Mouse (Mus musculus): ENCODE results near the gene Nanos1.
A peak's percentile ranks its signal among the peaks of the same experiment; 100 is the strongest.

The Nanos1 gene

DNA sequence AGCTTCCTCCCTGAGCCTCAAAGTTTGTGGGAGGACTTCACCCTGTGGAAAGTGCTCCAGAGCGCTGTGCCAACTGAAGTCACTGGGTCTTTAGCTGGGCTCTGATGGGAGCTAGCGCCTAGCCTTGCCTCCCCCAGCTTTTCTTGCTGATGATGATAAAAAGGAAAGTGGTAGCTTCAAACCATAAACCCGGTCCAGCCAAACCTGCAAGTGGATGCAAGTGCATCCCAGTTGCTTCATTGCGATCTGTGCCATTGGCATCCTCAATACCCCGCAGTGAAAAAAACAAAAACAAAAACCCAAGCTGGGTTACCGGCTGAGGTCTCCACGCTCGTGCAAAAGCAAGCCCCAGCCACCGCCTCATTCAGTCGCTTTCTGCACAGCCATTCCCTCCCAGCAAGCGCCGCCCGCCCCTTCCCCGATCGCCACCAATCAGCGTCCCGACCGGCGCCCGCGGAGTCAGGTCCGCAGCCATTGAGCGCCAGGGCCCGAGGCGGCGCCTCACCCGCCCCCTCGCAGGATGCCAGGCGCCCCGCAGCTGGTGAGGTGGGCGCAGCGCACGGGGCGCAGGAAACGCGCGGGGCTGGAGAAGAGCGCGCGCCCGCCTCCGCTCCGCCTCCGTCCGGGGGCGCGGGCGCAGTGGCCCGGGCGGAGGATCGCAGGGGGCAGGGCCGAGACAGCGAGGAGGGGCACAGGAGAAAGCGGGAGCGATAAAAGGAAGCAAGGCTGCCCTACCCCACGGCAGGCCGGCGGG is at the start of gene Nanos1:
Gene Nanos1 (plus strand): TSS at position 550 of the 754 bp plus-strand sequence.
- peak; percentile 91 for DNase-seq

GRCm38 (mm10) chr19:60709193-60709900 is 46.4 kb upstream of the Nanos1 start:
- DNase-seq = no peak

DNA sequence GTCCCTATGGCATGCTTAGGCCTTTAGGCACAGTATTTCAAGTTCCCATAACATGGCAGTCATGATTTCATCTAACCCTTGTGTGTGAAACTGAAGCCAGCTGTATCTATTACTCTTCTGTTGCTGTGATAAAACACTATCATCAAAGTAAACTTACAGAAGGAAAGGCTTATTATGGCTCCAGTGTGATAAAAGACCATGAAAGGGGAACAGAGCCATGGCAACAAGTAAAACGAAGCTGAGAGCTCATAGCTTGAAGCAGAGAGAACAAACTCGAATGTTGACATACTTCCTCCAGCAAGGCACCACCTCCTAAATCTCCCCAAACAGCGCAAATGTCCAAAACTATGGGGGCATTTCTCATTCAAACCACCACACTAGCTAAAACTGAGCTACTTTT is 45.6 kb upstream of the Nanos1 start:
- DNase-seq = no peak

DNA sequence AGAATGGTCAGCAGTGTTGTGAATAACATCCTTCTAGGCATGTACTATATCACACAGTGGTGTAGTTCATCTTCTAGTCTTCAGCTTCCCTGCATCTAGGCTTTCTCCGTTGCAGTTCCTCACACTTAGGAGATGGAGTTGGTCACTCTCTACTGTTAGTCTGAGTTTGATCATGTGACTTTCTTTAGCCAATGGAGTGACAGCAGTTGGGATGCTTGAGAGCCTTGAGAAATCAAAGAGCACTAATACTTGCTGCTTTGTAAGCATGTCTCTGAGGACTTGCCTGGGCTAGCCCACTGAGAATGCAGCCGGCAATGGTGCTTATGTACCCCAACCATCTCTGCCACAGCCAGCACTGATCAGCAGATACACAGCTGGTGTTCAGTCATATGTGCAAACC is 43.2 kb upstream of the Nanos1 start:
- DNase-seq = no peak

- DNase-seq = no peak
These were observed 39.4 kb upstream of the Nanos1 start for GRCm38 (mm10) chr19:60716381-60716780.

DNA sequence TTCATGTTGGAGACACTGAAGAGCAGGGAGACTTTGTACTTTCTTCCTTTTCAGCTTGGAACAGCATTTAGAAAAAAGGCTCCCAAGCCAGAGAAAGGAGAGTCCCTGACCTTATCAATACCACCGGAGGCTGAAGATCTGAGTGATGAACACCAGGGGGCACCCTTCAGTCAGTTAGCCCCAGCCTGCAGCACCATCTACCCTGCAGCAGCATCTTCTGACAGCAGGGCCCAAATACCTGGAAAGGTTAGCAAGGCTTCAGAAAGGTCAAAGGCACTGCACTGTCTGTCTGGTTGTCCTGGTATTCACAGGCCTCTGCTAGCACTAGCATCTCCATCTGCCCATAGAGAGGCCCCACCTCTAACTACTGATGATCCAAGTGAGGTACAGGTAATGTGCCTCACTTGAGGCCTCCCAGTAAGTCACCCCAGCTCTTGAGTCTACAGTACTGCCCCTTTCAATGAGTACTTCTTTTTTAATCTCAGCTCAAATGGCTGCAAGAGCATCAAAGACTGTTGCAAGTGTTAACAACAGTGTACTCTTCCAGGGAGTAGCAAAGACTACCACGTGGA is 25.4 kb upstream of the Nanos1 start:
- no peak for DNase-seq

- no peak for DNase-seq
These were observed 24.5 kb upstream of the Nanos1 start for GRCm38 (mm10) chr19:60731299-60731698.

DNA sequence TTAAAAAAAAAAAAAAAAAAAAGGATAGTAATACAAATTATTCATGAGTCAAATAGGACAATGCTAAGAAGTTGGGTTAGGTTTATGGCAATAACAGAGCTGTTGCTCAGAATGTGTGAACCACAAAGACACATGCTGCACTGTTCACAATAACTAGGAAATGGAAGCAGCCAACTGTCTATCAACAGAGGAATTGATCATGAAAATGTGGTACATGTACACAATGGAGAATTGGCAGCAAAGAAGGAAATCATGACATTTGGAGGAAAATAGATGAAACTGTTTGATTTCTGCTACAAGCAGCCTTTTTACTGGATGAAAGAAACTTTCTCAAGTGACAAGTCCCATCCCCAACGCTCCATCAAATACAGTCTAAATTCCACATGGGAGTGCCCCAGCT is 23.8 kb upstream of the Nanos1 start:
- DNase-seq = no peak

GRCm38 (mm10) chr19:60740560-60740959 is 15.2 kb upstream of the Nanos1 start:
- no peak for DNase-seq

GRCm38 (mm10) chr19:60743767-60744547 is 11.8 kb upstream of the Nanos1 start:
- no peak for DNase-seq

GRCm38 (mm10) chr19:60747801-60748200 is 8.0 kb upstream of the Nanos1 start:
- DNase-seq = no peak

GRCm38 (mm10) chr19:60756192-60757098 is 658 bp downstream of the Nanos1 start:
- peak; percentile 60 for DNase-seq

DNA sequence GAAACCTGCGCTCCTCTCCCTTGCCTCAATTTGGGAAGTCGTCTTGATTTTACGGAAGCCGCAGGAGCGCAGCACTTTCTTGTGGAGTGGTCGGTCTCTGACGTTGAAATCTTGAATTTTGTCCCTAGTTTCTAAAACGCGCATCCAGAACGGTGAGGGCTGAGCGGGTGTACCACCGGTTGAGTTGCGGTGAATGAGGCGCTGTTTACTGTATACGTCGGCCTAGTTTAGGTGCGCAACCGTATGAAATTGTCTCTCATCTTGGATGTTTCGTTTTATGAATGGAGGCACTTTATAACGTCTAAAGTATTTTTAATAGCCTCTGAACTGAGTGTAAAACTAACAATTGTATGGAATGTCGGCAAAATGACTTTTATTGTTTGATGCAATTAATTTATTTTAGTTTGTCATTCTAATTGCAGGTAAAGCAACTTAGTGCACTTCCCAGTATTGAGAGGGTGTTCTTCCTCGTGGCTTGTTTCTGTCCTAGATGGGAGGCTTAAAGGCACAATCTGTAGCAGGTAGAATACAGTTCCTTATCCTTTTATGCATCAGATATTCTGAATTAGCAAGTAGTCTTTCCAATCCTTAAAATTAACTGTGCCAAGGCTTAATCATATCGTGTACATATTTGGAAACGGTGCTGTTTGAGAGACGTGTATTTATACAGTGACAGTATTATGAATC is 1.5 kb downstream of the Nanos1 start:
- DNase-seq = no peak

DNA sequence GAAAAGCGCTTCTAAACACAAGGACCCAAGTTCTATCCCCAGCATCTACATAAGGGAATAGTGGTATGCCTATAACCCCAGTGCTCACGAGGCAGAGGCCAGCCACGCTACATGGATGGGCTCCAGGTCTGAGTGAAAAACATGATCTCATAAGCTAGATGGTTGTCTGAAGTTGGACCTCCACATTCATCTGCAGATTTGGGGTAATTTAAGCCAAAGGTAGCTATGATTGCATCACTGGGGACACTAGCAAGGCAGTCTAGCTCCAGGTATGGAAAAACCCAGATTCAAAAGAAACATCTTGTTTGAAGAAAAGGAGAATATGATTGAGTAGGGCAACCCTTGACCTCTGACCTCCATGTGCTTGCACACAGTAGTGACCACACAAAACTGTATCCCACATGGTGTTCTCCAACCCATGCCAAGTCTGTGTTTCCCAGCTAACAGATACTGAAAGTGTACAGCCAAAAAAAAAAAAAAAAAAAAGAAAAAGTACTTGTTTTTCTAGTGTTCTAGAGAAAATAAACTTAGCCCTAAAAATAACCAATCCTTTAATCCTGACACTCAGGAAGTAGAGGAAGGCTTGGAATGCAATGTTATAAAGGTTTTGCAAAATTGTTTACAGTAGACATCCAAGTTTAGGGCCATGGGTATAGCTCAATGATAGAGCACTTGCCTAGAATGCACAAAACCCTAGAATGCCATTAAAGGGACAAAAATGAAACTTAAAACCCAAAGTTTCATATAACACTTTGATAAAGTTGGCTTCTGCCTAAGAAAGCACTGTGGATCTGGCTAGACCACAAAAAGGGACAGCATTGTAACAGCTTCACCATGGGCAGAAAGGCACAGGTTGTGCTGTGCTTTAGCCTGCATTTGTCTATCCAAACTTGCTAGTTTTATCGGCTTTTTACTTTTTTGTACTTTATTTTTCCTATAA is 3.4 kb downstream of the Nanos1 start:
- no peak for DNase-seq

- DNase-seq = no peak
These were observed 17.6 kb downstream of the Nanos1 start for GRCm38 (mm10) chr19:60773366-60773765.

- no peak for DNase-seq
These were observed 26.2 kb downstream of the Nanos1 start for GRCm38 (mm10) chr19:60782034-60782433.

GRCm38 (mm10) chr19:60784712-60785111 is 28.9 kb downstream of the Nanos1 start:
- DNase-seq = no peak

GRCm38 (mm10) chr19:60787465-60788150 is 31.8 kb downstream of the Nanos1 start:
- no peak for DNase-seq

DNA sequence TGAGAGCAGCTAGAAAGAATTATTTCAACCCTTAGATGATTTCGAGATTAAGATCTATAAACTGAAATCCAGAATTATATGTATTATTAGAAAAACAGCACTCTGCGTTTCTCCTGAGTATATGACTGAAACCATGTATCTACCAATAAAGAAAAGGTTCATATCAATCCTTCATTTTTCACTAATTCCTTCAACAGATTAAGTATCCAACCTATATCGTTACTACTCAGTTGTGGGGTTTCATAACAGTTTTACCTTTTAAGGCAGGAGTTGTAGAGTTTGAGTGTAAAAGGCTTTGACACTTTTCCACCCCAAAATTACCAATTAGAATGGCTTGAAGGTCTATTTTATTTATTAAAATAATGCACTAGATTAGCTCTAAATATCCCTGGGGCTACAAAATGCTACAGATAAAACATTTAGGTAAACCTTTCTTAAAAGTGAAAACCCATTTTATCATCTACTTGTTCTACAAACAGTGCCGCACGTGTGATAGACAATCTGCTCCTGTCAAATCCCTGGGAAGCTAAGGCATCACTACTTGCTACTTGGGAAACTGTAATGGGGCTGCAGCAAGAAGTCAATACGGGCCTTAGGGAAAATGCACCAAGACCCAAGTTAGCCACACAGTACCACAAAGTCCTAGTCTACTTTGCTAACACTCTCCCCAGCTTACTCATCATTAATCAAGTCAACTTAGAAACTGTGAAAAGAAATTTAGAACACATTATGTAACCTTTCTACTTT is 32.6 kb downstream of the Nanos1 start:
- DNase-seq = no peak
